Mouse (Mus musculus): ENCODE data around the gene A430005L14Rik.

The A430005L14Rik gene

GRCm38 (mm10) chr4:153974431-153975291, 17.6 kb downstream of the A430005L14Rik start, which contains the start of the genes Dffb and Cep104:
Gene Dffb, minus strand, starts transcription at chr4:153975126.
Gene Cep104, plus strand, starts transcription at chr4:153975194.
- peak; percentile 86 for DNase-seq (ENCODE audit: low spot score)

DNA sequence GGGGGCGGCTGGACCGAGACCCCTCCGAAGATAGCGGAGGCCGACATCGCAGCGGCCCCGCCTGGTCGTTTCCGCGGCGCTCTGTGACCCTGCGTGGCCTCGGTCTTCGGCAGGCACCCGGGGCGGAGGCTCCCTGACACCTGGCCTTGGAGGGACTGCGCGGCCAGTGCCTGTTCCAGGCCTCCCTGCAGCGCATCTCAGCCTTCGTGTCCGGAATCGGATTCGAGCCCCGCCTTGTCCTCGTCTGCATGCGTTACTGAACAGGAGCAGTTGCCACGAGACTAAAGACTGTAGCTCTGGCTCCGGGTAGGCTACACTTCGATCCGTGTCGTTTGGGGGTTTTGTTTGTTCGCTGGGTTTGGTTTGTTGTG, 18.2 kb downstream of the A430005L14Rik start:
- DNase-seq (ENCODE audit: low spot score), result no peak

DNA sequence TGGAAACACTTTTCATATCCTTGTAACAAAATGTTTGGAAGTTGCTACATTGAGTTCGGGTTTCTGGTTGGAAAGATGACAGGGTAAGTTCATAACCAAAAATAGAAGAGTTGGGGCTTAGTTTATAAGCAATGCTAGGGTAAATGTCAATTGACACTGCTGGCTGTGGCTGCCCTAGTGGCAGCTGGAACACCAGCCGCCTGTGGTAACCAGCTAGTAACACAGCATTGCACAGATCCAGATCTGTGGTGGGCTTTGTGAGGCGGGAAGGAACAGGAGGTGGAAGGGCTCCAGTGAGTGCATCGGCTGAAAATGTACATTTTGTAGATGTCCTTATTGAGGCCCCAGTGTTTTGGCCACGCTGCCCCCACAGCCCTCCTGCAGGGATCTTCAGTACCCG, 18.7 kb downstream of the A430005L14Rik start:
- DNase-seq (ENCODE audit: low spot score), result no peak

DNA sequence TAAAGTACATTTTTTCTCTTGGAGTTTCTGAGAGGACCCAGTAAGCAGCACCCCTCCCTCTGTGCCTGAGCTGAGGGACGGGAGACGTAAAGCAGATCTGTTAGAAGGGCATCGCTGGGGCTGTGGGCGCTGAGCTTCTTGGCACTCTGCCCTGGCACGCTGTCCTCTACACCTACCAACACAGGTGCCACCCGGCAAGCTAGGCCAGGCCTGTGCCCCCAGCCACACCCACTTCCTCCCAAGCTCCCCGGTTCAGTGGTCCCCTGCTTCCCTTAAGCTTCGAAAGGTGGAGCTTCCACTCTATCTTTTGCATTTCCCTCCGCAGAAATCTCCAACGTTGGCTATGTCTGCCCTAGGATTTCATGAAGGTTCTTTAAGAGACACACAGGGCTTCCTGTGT, 22.2 kb downstream of the A430005L14Rik start:
- no peak for DNase-seq (ENCODE audit: low spot score)

GRCm38 (mm10) chr4:153980470-153980869, 23.4 kb downstream of the A430005L14Rik start:
- no peak for DNase-seq (ENCODE audit: low spot score)

DNA sequence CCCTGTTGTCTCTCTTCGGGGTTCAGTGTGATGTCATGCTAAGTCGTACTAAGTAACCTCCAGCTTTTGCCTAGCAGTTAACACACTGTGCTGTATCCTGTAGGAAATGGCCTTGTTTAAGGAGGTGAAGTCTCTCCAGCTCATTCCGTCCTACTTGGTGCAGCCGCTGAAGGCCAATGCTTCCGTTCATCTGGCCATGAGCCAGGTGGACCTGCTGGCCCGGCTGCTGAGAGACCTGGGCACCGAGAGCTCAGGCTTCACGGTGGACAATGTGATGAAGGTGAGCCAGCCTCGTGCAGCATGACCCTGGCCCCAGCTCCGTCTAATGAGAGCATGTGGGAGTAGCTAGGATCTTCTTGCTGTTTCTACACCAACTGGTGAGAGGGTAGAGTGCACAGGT, 35.7 kb downstream of the A430005L14Rik start:
- no peak for DNase-seq (ENCODE audit: low spot score)

GRCm38 (mm10) chr4:153993505-153993904, 36.5 kb downstream of the A430005L14Rik start:
- DNase-seq (ENCODE audit: low spot score), result no peak

- no peak for DNase-seq (ENCODE audit: low spot score)
Observed at GRCm38 (mm10) chr4:154005488-154005887, 48.5 kb downstream of the A430005L14Rik start.

DNA sequence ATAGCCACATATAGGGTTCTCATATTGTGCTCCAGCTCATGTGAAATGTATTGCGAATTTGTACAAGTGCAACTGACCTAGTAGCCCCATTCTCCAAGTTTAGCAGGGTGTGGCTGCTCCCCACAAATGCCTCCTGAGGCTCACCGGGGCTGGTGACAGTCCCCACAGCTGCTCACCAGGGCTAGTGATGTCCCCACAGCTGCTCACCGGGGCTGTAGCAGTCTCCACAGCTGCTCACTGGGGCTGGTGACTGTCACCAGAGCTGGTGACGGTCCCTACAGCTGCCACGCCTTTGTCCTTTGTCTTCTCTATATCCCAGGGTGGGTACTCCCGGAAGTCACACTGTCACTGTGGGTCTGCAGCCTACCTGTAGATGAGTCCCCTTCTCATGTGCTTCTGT, 49.2 kb downstream of the A430005L14Rik start:
- no peak for DNase-seq (ENCODE audit: low spot score)

GRCm38 (mm10) chr4:154007759-154008158, 50.7 kb downstream of the A430005L14Rik start:
- no peak for DNase-seq (ENCODE audit: low spot score)

DNA sequence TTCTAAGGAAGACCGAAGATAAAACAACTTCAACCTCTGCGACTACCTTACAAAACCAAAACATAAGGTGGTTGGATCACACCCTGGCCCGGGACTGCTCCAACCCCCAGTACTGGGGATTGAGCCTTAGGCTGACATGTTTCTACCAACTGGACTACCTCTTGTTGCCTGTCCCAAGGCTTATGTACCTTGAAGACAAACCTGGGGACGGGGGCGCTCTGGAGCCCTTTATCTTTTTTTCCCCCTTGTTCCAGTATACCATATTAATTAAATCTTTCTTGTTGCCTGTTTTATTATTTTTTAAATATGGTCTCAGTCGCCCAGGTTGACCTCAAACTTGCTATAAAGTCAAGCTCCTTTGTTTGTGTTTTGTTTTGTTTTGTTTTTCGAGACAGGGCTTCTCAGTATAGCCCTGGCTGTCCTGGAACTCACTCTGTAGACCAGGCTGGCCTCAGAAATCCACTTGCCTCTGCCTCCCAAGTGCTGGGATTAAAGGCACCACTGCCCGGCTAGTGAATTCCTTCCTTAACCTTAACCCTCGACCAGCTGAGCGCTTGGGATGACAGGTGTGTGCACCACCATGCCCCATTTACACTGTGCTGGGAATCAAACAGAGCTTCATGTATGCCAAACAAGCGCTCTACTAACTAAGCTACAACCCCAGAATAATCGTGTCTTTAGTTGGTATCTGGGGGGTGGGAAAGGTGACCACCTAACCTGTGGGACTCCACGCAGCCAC, 54.0 kb downstream of the A430005L14Rik start:
- no peak for DNase-seq (ENCODE audit: low spot score)
